ENCODE assay signal across 9 mouse cellular contexts in the genomic region with DNA sequence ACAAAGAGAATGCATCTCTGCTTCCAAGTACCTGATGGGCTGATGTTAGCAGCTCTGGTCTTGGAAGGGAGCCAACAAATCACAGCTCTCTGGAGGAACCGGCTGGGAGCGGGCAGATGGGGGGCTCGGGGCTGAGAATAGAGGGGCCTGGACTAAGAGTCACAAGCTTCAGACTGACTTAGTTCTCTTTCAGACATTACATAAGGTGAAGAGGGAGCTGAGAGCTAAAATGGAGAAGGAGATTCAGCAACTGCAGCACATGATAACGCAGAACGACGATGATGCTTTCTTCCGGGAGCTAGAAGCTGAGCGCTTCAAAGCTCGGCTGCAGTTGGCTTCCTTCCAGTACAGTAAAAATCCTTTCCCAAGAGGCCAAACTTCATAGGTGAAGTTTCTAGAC. TPM values are rescaled to one million over a fixed set of nuclear protein-coding genes. Genes with fewer than 3 reads are reported as not detected.
DNase-seq lines count a peak whose midpoint lies in the region; ATAC-seq and TF ChIP-seq lines count a peak whose summit lies in the region.
"Had no signal": no experiment of that assay in that cellular context is flagged by ENCODE, and none has a peak within 500 bp of the region (broad histone marks: within the 10 kb centered on the region; RNA-seq: fewer than 3 reads in every experiment).

No protein-coding gene starts in this region.

- H3K4me3 ChIP-seq in forebrain, embryonic 13.5 days, result no peak overlapping the region
- H3K4me3 ChIP-seq in forebrain, embryonic 11.5 days (ENCODE audit: low read depth, low read length), result no peak overlapping the region
- H3K4me3 ChIP-seq in lung, embryonic 14.5 days (ENCODE audit: low read depth, low read length), result no peak overlapping the region
- no peak overlapping the region for H3K4me3 ChIP-seq in forebrain, embryonic 14.5 days (ENCODE audit: low read depth, low read length)
- no peak overlapping the region for H3K4me3 ChIP-seq in macrophage (ENCODE audit: inconsistent target)

- ATAC-seq in forebrain, embryonic 13.5 days, result peak; percentile 85
- no peak for ATAC-seq in forebrain, embryonic 11.5 days (replicated peaks; ENCODE audit: low FRiP score)
- ATAC-seq in lung, embryonic 14.5 days (ENCODE audit: insufficient read depth), result 0 out of 2 replicates have a peak, but pooled peaks have one; percentile 40
- ATAC-seq in forebrain, embryonic 14.5 days, result peak; percentile 89
- no peak for ATAC-seq in activated CD4-positive, CD25-positive, alpha-beta regulatory T cell, adult 4 months

- H3K79me2 ChIP-seq in macrophage (ENCODE audit: inconsistent target), result no peaks in the 10 kb centered on the region

- H3K4me2 ChIP-seq in forebrain, embryonic 13.5 days, result peak overlapping the region; percentile 33
- H3K4me2 ChIP-seq in forebrain, embryonic 11.5 days (ENCODE audit: low read depth, low read length, severe bottlenecking), result no peak overlapping the region
- no peak overlapping the region for H3K4me2 ChIP-seq in lung, embryonic 14.5 days
- peak overlapping the region; percentile 1; the same call in 1 of the 2 replicates for H3K4me2 ChIP-seq in forebrain, embryonic 14.5 days (ENCODE audit: low read length)

- no peak for DNase-seq in forebrain, embryonic 11.5 days (ENCODE audit: low spot score)
- DNase-seq in lung, embryonic 14.5 days, result peak; percentile 74
- DNase-seq in lung, postnatal 4 days, result no peak
- peak; percentile 87 for DNase-seq in forebrain, embryonic 14.5 days (ENCODE audit: low spot score)
- DNase-seq in gastrocnemius, postnatal 14 days, result no peak
- DNase-seq: thymus, adult 18-20 months had no signal

- peaks cover 32% of the 10 kb centered on the region for H3K4me1 ChIP-seq in forebrain, embryonic 13.5 days
- no peaks in the 10 kb centered on the region for H3K4me1 ChIP-seq in forebrain, embryonic 11.5 days (replicated peaks; ENCODE audit: control insufficient read depth, insufficient read depth, low read length)
- peaks cover 3% of the 10 kb centered on the region; the same call in 1 of the 2 replicates for H3K4me1 ChIP-seq in lung, embryonic 14.5 days (ENCODE audit: insufficient read depth)
- peaks cover 6% of the 10 kb centered on the region for H3K4me1 ChIP-seq in forebrain, embryonic 14.5 days (ENCODE audit: control insufficient read depth, insufficient read depth, low read length)

- H3K27ac ChIP-seq in forebrain, embryonic 13.5 days, result peak overlapping the region; percentile 57
- no peak overlapping the region for H3K27ac ChIP-seq in forebrain, embryonic 11.5 days (ENCODE audit: low read depth, low read length)
- no peak overlapping the region; the same call in 1 of the 2 replicates for H3K27ac ChIP-seq in lung, embryonic 14.5 days (ENCODE audit: low read depth)
- peak overlapping the region; percentile 9; the same call in 1 of the 2 replicates for H3K27ac ChIP-seq in forebrain, embryonic 14.5 days (ENCODE audit: low read depth, low read length)
- H3K27ac ChIP-seq in macrophage, result peak overlapping the region; percentile 93

- H3K9ac ChIP-seq in forebrain, embryonic 13.5 days, result no peak overlapping the region; the same call in 1 of the 2 replicates
- no peak overlapping the region for H3K9ac ChIP-seq in forebrain, embryonic 11.5 days (ENCODE audit: low read length)
- H3K9ac ChIP-seq in lung, embryonic 14.5 days, result no peak overlapping the region
- H3K9ac ChIP-seq in forebrain, embryonic 14.5 days (ENCODE audit: low read length), result no peak overlapping the region

- no peak for TF ChIP-seq CTCF in lung, embryonic 14.5 days (IDR thresholded peaks at IDR 0.05; ENCODE audit: low read depth)

- peaks cover 78% of the 10 kb centered on the region for H3K36me3 ChIP-seq in forebrain, embryonic 13.5 days (ENCODE audit: poor library complexity, severe bottlenecking)
- peaks cover 3% of the 10 kb centered on the region for H3K36me3 ChIP-seq in forebrain, embryonic 11.5 days (ENCODE audit: control insufficient read depth, insufficient read depth, low read length)
- peaks cover 93% of the 10 kb centered on the region for H3K36me3 ChIP-seq in lung, embryonic 14.5 days (ENCODE audit: insufficient read depth)
- peaks cover 81% of the 10 kb centered on the region for H3K36me3 ChIP-seq in forebrain, embryonic 14.5 days (ENCODE audit: control insufficient read depth, insufficient read depth, low read length)
- peaks cover 20% of the 10 kb centered on the region; the same call in 1 of the 2 replicates for H3K36me3 ChIP-seq in macrophage (ENCODE audit: inconsistent target)

- no peaks in the 10 kb centered on the region for H3K27me3 ChIP-seq in forebrain, embryonic 13.5 days
- no peaks in the 10 kb centered on the region for H3K27me3 ChIP-seq in forebrain, embryonic 11.5 days (ENCODE audit: control insufficient read depth, insufficient read depth, low read length)
- H3K27me3 ChIP-seq in lung, embryonic 14.5 days (ENCODE audit: insufficient read depth, low read length), result no peaks in the 10 kb centered on the region
- no peaks in the 10 kb centered on the region for H3K27me3 ChIP-seq in forebrain, embryonic 14.5 days (replicated peaks; ENCODE audit: control insufficient read depth, insufficient read depth, low read length)

- no peaks in the 10 kb centered on the region for H3K9me3 ChIP-seq in forebrain, embryonic 13.5 days (replicated peaks)
- H3K9me3 ChIP-seq in forebrain, embryonic 11.5 days (ENCODE audit: control insufficient read depth, low read length), result no peaks in the 10 kb centered on the region
- no peaks in the 10 kb centered on the region for H3K9me3 ChIP-seq in lung, embryonic 14.5 days (ENCODE audit: low read depth, low read length)
- no peaks in the 10 kb centered on the region for H3K9me3 ChIP-seq in forebrain, embryonic 14.5 days (replicated peaks; ENCODE audit: control insufficient read depth, low read length)

- 42% methylated on average over 9 of the region's 9 CpGs for WGBS in forebrain, embryonic 13.5 days
- WGBS in forebrain, embryonic 11.5 days, result 85% methylated on average over 9 of the region's 9 CpGs
- WGBS in lung, embryonic 14.5 days, result 29% methylated on average over 9 of the region's 9 CpGs
- WGBS in forebrain, embryonic 14.5 days, result 27% methylated on average over 9 of the region's 9 CpGs
- WGBS in macrophage (ENCODE audit: missing documents), result 74% methylated on average over 9 of the region's 9 CpGs

- intact Hi-C loops in gastrocnemius, postnatal 14 days (cut with DNase I; ENCODE audit: low total_unique reads), result no loop called here

RNA-seq across cellular contexts. Expression of gene Cep95, which starts 29.3 kb away (rescaled TPM):
- 19.5 and 21.6 TPM in 2 replicates for polyA plus RNA-seq in forebrain, embryonic 13.5 days (2015; fragmentation: Nextera tagmentation; extraction: Ambion mirVana)
- 20.8 and 23.0 TPM in 2 replicates for polyA plus RNA-seq in forebrain, embryonic 11.5 days (2014; fragmentation: Nextera tagmentation; extraction: Ambion mirVana)
- polyA plus RNA-seq in lung, embryonic 14.5 days (2014; fragmentation: Nextera tagmentation; extraction: Ambion mirVana), result 17.1 and 18.8 TPM in 2 replicates
- 12.2 and 14.2 TPM in 2 replicates for polyA plus RNA-seq in forebrain, embryonic 14.5 days (2014; fragmentation: Nextera tagmentation; extraction: Ambion mirVana)
- 100 to 1,000 TPM in 5 of 26 experiments, 10 to 100 TPM in 21; 11.3 to 128 (median 74.8) TPM for total RNA-seq in macrophage (2018; cell fraction: chromatin; rRNA removed)
- 10 to 100 TPM in 3 of 26 experiments, 1 to 10 TPM in 23; 1.9 to 11.0 (median 8.5) TPM for total RNA-seq in macrophage (2018; cell fraction: cytosol; rRNA removed)
- 10 to 100 TPM; 10.9 to 88.9 (median 37.9) TPM for total RNA-seq in macrophage (2018; cell fraction: nucleus; rRNA removed)
- polyA plus RNA-seq in macrophage (2018), result 6.7 to 17.1 TPM (median 14.3 TPM) in 3 replicates
- 10 to 100 TPM; 26.9 to 33.3 TPM for polyA plus RNA-seq in activated CD4-positive, CD25-positive, alpha-beta regulatory T cell, adult 4 months (2017; shearing (Covaris generic))
- total RNA-seq in gastrocnemius, postnatal 14 days (2021), result 1 to 10 TPM; 4.9 to 5.0 TPM

RNA-seq across cellular contexts. Expression of gene Ddx5, which starts 29.4 kb away (rescaled TPM):
- polyA plus RNA-seq in forebrain, embryonic 13.5 days (2015; fragmentation: Nextera tagmentation; extraction: Ambion mirVana), result 503 and 514 TPM in 2 replicates
- polyA plus RNA-seq in forebrain, embryonic 11.5 days (2014; fragmentation: Nextera tagmentation; extraction: Ambion mirVana), result 508 and 538 TPM in 2 replicates
- 408 and 429 TPM in 2 replicates for polyA plus RNA-seq in lung, embryonic 14.5 days (2014; fragmentation: Nextera tagmentation; extraction: Ambion mirVana)
- polyA plus RNA-seq in forebrain, embryonic 14.5 days (2014; fragmentation: Nextera tagmentation; extraction: Ambion mirVana), result 504 and 550 TPM in 2 replicates
- 1,000 to 10,000 TPM; 1,977 to 3,563 (median 2,658) TPM for total RNA-seq in macrophage (2018; cell fraction: chromatin; rRNA removed)
- total RNA-seq in macrophage (2018; cell fraction: cytosol; rRNA removed), result 100 to 1,000 TPM; 341 to 915 (median 562) TPM
- total RNA-seq in macrophage (2018; cell fraction: nucleus; rRNA removed), result 1,000 to 10,000 TPM; 1,291 to 2,429 (median 1,755) TPM
- 399 to 726 TPM (median 627 TPM) in 3 replicates for polyA plus RNA-seq in macrophage (2018)
- polyA plus RNA-seq in activated CD4-positive, CD25-positive, alpha-beta regulatory T cell, adult 4 months (2017; shearing (Covaris generic)), result 100 to 1,000 TPM; 413 to 476 TPM
- 100 to 1,000 TPM; 203 to 252 TPM for total RNA-seq in gastrocnemius, postnatal 14 days (2021)

RNA-seq across cellular contexts. Expression of gene Polg2, which starts 39.0 kb away (rescaled TPM):
- 9.6 and 10.0 TPM in 2 replicates for polyA plus RNA-seq in forebrain, embryonic 13.5 days (2015; fragmentation: Nextera tagmentation; extraction: Ambion mirVana)
- 8.9 and 9.1 TPM in 2 replicates for polyA plus RNA-seq in forebrain, embryonic 11.5 days (2014; fragmentation: Nextera tagmentation; extraction: Ambion mirVana)
- 8.6 and 9.9 TPM in 2 replicates for polyA plus RNA-seq in lung, embryonic 14.5 days (2014; fragmentation: Nextera tagmentation; extraction: Ambion mirVana)
- 9.1 and 10.1 TPM in 2 replicates for polyA plus RNA-seq in forebrain, embryonic 14.5 days (2014; fragmentation: Nextera tagmentation; extraction: Ambion mirVana)
- total RNA-seq in macrophage (2018; cell fraction: chromatin; rRNA removed), result 10 to 100 TPM in 16 of 26 experiments, 1 to 10 TPM in 10; 1.9 to 90.8 (median 16.4) TPM
- total RNA-seq in macrophage (2018; cell fraction: cytosol; rRNA removed), result 1 to 10 TPM in 20 of 26 experiments, under 1 TPM in 6; 0.62 to 3.6 (median 1.8) TPM
- total RNA-seq in macrophage (2018; cell fraction: nucleus; rRNA removed), result 10 to 100 TPM in 12 of 26 experiments, 1 to 10 TPM in 14; 1.7 to 24.1 (median 9.8) TPM
- 1.2 to 4.5 TPM (median 1.9 TPM) in 3 replicates for polyA plus RNA-seq in macrophage (2018)
- polyA plus RNA-seq in activated CD4-positive, CD25-positive, alpha-beta regulatory T cell, adult 4 months (2017; shearing (Covaris generic)), result 10 to 100 TPM; 10.2 to 14.9 TPM
- total RNA-seq in gastrocnemius, postnatal 14 days (2021), result 1 to 10 TPM; 3.1 to 3.5 TPM

Comparison
In these comparisons a context has a peak if more than half of its experiments do, and no peak if none do; other contexts are left out.
1. ATAC-seq: peak in forebrain, embryonic 13.5 days (single experiment), lung, embryonic 14.5 days (single experiment) and forebrain, embryonic 14.5 days (single experiment); none in forebrain, embryonic 11.5 days (single experiment) and activated CD4-positive, CD25-positive, alpha-beta regulatory T cell, adult 4 months (single experiment).
2. H3K27ac ChIP-seq: peak in forebrain, embryonic 13.5 days (single experiment), forebrain, embryonic 14.5 days (single experiment) and macrophage (single experiment); none in forebrain, embryonic 11.5 days (single experiment) and lung, embryonic 14.5 days (single experiment).
3. H3K4me2 ChIP-seq: peak in forebrain, embryonic 13.5 days (single experiment) and forebrain, embryonic 14.5 days (single experiment); none in forebrain, embryonic 11.5 days (single experiment) and lung, embryonic 14.5 days (single experiment).
4. DNase-seq: peak in lung, embryonic 14.5 days (single experiment) and forebrain, embryonic 14.5 days (single experiment); none in forebrain, embryonic 11.5 days (single experiment), lung, postnatal 4 days (0 of 2) and gastrocnemius, postnatal 14 days (single experiment).